Mouse (Mus musculus): ENCODE data around the gene Ap3m1. TPM values are rescaled to one million over a fixed set of nuclear protein-coding genes. Genes with fewer than 3 reads are reported as not detected.

Ap3m1 gene
- total RNA-seq, 4 experiments from 2014 or later, result 56.2 to 70.4 (median 64.6) TPM

GRCm38 (mm10) chr14:21073981-21074380, 21.7 kb upstream of the Ap3m1 start:
- no peak for DNase-seq (ENCODE audit: low spot score in 2 of 2)

- DNase-seq (ENCODE audit: low spot score in 2 of 2), result no peak
Observed at GRCm38 (mm10) chr14:21069594-21069993, 17.3 kb upstream of the Ap3m1 start.

- DNase-seq (ENCODE audit: low spot score in 2 of 2), result peak in 1 of 2 experiments; percentile 36
Observed at GRCm38 (mm10) chr14:21065490-21066162, 13.3 kb upstream of the Ap3m1 start.

- no peak for DNase-seq (ENCODE audit: low spot score in 2 of 2)
Observed at GRCm38 (mm10) chr14:21064321-21064720, 12.0 kb upstream of the Ap3m1 start.

- no peak for DNase-seq (ENCODE audit: low spot score in 2 of 2)
Observed at GRCm38 (mm10) chr14:21062766-21063513, 10.6 kb upstream of the Ap3m1 start.

- no peak for DNase-seq (ENCODE audit: low spot score in 2 of 2)
Observed at GRCm38 (mm10) chr14:21058972-21059371, 6.7 kb upstream of the Ap3m1 start.

- DNase-seq (ENCODE audit: low spot score in 2 of 2), result no peak
Observed at GRCm38 (mm10) chr14:21053586-21053985, 1.3 kb upstream of the Ap3m1 start.

GRCm38 (mm10) chr14:21053151-21053550, 843 bp upstream of the Ap3m1 start:
- no peak for DNase-seq (ENCODE audit: low spot score in 2 of 2)

- peak in 1 of 2 experiments; percentile 69 for DNase-seq (ENCODE audit: low spot score in 2 of 2)
Observed at GRCm38 (mm10) chr14:21052781-21053130, 448 bp upstream of the Ap3m1 start.

- DNase-seq (ENCODE audit: low spot score in 2 of 2), result no peak
Observed at GRCm38 (mm10) chr14:21051380-21052111, 762 bp downstream of the Ap3m1 start.

GRCm38 (mm10) chr14:21050734-21051133, 1.6 kb downstream of the Ap3m1 start:
- no peak for DNase-seq (ENCODE audit: low spot score in 2 of 2)

GRCm38 (mm10) chr14:21048879-21049278, 3.4 kb downstream of the Ap3m1 start:
- no peak for DNase-seq (ENCODE audit: low spot score in 2 of 2)

- no peak for DNase-seq (ENCODE audit: low spot score in 2 of 2)
Observed at GRCm38 (mm10) chr14:21047840-21048239, 4.5 kb downstream of the Ap3m1 start.

- DNase-seq (ENCODE audit: low spot score in 2 of 2), result no peak
Observed at GRCm38 (mm10) chr14:21039623-21040022, 12.7 kb downstream of the Ap3m1 start.

GRCm38 (mm10) chr14:21039077-21039476, 13.2 kb downstream of the Ap3m1 start:
- no peak for DNase-seq (ENCODE audit: low spot score in 2 of 2)

GRCm38 (mm10) chr14:21034791-21035190, 17.5 kb downstream of the Ap3m1 start:
- DNase-seq (ENCODE audit: low spot score in 2 of 2), result no peak

- DNase-seq (ENCODE audit: low spot score in 2 of 2), result no peak
Observed at GRCm38 (mm10) chr14:21034271-21034670, 18.0 kb downstream of the Ap3m1 start.

GRCm38 (mm10) chr14:21031783-21032511, 20.4 kb downstream of the Ap3m1 start:
- peak in 1 of 2 experiments; percentile 38 for DNase-seq (ENCODE audit: low spot score in 2 of 2)

GRCm38 (mm10) chr14:21029025-21029659, 23.2 kb downstream of the Ap3m1 start:
- DNase-seq (ENCODE audit: low spot score in 2 of 2), result peak in 1 of 2 experiments; percentile 45

- DNase-seq (ENCODE audit: low spot score in 2 of 2), result no peak
Observed at GRCm38 (mm10) chr14:21027542-21027941, 24.8 kb downstream of the Ap3m1 start.

GRCm38 (mm10) chr14:21020435-21020834, 31.9 kb downstream of the Ap3m1 start:
- DNase-seq (ENCODE audit: low spot score in 2 of 2), result peak in 1 of 2 experiments; percentile 69

All from left cerebral cortex, adult 8-10 months (tissue).